Mouse (Mus musculus) liver, postnatal 0 days (tissue): Measurements from ENCODE around the gene Trabd.

ENCODE experiments used
- CTCF ChIP-seq: sonication (generic); IDR thresholded peaks from 2 replicates; pipeline ENCODE4 v1.5.1; 2016; ENCODE audit warnings: antibody characterized with exemption, low read depth
- EP300 ChIP-seq: IDR thresholded peaks from 2 replicates; pipeline ENCODE4 v1.6.1; 2016; ENCODE audit warnings: antibody characterized with exemption, low read depth, mild to moderate bottlenecking

DNA sequence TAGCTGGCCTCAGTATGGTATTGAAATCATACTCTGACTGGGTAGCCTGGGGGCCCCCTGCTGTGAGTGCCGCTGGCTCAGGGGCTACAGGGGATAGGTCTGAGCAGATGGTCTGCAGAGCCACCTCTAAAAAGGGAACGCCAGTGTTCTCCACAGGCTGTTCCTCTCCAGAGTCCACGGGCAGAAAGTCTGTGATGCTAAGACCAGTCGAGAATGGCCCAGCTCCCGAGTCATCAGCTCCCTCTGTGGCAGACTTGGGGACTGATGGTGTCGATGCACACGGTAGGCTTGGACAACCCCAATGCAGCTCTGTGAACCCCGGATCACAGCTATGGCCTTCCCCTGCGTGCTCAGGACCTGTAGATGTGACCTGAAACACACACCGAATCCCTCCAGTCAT lies 29.0 kb downstream of the Trabd start:
- no peak for TF ChIP-seq CTCF
- TF ChIP-seq EP300, result no peak
